Mouse (Mus musculus) thymus, postnatal 36 days (tissue): ENCODE results near the gene Chrnb1.

ENCODE experiments used
- DNase-seq, 2 experiments: peaks; one replicate each; pipeline ENCODE4 v3.0.0; 2022; ENCODE audit warnings: mixed read lengths in 2 of 2

Gene Chrnb1

GRCm38 (mm10) chr11:69803786-69804651 is 8.3 kb upstream of the Chrnb1 start:
- peak; percentile 80 to 84 for DNase-seq

DNA sequence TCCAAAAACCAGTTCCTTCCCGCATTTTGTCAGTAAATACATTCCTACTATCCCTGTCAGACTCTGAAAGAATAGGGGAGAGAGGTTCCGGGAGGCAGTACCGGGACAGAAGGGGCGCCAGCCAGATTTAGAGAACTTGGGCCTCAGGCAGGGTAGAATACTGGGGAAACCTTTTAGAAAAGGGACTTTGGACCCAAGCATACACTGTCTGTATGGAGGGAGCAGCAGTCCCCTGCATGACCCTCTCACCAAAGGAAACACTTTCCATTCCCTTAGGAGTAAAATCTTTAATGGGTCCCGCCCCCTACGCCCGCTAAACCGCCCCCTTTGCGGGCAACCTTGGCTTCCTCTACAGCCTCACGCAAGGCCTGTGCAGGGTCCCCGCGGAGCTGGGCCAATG is 7.6 kb upstream of the Chrnb1 start:
- DNase-seq, result no peak

- peak; percentile 81 to 83 for DNase-seq
Observed at GRCm38 (mm10) chr11:69802648-69803105, 6.9 kb upstream of the Chrnb1 start.

DNA sequence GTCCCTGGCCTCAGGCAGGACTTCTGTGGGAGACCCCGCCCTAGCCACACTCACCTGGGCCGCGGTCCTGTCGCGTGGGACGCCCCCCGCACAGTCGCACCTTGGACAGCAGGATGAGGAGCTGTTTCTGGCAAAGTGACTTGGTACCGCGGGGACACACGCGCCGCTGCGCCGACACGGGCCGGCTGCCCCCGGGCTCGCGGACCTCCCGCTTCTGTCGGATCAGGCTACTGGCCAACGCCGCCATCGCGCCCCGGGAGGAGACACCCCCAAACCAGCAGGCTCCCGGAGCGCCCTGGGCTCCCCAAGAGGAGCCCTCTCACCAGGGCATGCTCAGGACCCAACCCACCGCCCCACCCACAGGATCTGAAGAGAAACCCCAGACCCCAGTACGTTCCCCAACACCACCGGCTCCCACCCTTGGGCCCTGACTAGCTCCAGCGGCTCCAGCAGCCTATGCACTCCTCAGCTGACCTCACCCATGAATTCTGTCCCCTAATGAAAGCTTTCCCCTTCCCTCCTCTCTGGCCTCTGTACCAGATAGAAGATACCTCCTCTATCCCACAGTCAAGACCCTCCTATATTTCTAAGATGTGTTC is 5.7 kb upstream of the Chrnb1 start, which contains the start of gene Fgf11:
Gene Fgf11 (minus strand): TSS at position 479 of the 599 bp plus-strand sequence.
- DNase-seq, result no peak

DNA sequence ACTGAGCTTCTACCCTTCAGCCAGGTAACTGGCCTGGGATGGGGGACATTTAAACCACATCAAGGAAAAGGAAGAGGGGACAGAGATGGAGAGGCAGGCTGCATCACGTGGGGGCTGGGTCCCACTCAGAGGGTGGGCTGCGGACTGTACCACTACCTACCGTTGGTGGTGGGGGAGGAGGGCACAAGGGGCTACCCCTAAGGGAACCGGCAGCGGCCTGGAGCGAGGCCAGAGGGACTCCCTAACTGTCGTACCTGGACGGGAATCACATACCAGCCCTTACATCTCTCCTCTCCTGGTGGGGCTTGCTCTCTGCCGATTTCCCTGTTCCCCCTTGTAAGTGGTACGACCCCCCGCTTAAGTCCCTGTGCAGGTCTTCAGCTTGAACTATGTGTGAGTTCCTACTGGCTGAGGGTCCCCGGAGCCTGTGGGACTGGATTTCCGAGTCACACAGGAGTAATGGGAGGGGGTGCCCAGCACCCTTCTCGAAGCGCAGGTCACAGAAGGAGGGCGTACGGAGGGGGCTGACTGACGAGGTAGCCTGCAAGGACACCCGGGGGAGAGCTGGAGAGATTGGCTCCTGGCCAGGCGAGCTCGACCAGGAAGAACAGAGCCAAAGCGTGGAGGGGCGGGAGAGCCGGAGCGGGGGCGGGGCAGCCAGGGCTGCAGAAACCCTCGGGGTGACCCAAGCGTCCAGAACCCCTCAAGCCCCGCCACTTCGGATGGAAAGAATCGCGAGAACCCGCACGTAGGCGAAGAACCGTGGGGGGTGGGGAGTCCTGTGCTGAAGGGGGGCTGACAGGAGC is 4.9 kb upstream of the Chrnb1 start:
- no peak for DNase-seq

GRCm38 (mm10) chr11:69800138-69800391 is 4.3 kb upstream of the Chrnb1 start:
- no peak for DNase-seq

GRCm38 (mm10) chr11:69799394-69800137 is 3.8 kb upstream of the Chrnb1 start:
- DNase-seq, result no peak

DNA sequence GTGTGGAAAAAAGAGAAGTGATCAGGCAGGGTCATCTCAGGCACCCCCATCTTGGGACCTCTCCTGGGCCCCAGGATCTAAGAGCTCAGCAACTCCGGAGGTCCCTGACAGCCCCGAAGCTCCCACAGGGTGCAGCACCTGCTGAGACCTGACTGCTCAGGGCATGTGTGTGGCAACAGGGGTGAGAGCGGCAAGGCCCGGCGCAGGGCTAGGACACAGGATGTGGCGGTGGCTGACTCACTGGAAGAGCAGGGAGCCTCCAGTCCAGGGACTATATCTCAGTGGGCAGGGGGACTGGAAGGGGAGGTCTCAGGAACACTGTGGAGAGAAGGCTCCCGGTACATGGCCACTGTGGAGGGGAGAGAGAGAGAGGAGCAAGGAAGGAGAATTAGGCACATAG is 2.2 kb upstream of the Chrnb1 start:
- no peak for DNase-seq

DNA sequence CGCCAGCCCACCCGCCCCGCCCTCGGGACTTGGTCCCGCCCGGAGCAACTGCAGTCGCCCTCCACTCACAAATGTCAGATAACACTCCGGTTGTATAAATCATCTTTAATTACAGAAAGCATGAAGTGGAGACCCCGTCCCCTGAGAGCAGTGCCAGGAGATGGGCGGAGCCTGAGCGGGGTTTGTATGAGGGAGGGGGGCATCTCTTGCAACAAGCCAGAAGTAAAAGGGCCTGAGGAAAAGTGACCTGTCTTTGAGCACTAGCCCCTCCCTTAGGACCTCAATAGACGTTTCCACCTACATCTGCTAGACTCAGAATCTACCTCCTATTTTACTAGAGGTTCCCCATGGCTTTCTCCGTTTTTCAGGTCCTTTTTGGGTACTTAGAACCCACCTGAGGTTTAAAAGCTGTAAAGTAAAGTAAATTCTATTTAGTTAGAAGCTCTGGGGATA is 266 bp upstream of the Chrnb1 start:
- DNase-seq, result no peak

GRCm38 (mm10) chr11:69793429-69793828 is 2.3 kb downstream of the Chrnb1 start:
- DNase-seq, result no peak

DNA sequence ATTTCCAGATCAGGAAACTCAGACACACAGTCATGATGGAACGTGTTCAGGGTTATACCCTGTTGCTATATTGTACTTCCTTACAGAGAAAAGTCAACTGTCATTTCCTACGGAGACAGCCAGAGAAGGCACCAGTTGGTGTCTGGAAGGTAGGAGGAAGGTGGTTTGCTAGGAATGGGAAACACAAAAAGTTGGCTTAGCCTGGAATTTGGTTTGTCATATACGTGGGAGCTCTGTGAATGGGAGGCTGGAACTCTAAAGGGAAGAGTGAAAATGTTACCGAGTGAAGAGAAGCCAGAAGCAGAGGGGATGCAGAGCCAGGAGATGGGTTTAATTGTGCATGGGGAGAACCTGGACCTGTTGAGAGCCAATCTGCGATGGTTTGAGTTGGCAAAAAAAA is 4.3 kb downstream of the Chrnb1 start:
- DNase-seq, result no peak

GRCm38 (mm10) chr11:69789431-69789830 is 6.3 kb downstream of the Chrnb1 start:
- DNase-seq, result no peak

GRCm38 (mm10) chr11:69787306-69787705 is 8.4 kb downstream of the Chrnb1 start:
- DNase-seq, result no peak

DNA sequence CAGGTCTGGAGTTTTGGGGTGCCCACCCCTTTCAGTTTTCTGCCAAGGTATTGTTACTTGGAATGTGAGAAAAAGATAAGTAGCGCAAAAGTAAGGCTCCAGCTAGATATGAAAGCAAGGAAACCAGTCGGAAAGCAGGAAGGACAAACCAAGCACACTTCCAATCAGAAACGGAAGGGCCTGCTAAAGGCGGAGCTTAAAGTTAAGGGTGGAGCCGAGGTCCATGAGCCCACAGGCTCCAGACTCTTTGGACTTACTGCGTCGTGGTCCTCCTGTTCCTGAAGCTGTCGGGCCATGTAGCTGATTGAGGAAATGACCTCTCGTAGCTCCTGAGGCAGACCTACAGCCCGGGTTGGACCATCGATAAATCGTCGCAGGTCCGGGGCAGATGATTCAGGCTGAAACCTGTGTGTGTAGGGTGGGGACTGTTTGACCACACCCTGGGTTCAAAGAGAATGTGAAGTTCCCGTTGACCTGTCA is 10.9 kb downstream of the Chrnb1 start:
- no peak for DNase-seq

DNA sequence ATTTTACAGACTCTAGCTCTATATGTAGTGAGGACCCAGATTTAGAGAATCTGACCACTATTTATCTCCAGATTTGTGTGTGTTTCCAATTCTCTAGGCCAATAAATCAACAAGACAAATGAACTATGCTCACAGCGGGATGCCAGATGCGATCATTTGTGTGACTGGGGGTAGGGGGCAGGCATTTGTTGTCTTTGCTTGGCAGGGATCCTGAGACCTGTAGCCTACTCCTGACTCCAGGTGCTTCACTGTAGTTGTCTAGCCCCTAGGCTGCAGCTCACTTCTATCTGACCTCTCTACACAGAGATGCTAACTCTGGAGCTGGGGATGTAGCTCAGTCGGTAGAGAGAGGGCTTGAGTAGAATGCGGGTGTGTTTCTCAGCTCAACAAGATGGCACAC is 13.9 kb downstream of the Chrnb1 start:
- DNase-seq, result no peak

GRCm38 (mm10) chr11:69778985-69779384 is 16.8 kb downstream of the Chrnb1 start:
- no peak for DNase-seq

- DNase-seq, result no peak
Observed at GRCm38 (mm10) chr11:69778258-69778982, 17.3 kb downstream of the Chrnb1 start.

DNA sequence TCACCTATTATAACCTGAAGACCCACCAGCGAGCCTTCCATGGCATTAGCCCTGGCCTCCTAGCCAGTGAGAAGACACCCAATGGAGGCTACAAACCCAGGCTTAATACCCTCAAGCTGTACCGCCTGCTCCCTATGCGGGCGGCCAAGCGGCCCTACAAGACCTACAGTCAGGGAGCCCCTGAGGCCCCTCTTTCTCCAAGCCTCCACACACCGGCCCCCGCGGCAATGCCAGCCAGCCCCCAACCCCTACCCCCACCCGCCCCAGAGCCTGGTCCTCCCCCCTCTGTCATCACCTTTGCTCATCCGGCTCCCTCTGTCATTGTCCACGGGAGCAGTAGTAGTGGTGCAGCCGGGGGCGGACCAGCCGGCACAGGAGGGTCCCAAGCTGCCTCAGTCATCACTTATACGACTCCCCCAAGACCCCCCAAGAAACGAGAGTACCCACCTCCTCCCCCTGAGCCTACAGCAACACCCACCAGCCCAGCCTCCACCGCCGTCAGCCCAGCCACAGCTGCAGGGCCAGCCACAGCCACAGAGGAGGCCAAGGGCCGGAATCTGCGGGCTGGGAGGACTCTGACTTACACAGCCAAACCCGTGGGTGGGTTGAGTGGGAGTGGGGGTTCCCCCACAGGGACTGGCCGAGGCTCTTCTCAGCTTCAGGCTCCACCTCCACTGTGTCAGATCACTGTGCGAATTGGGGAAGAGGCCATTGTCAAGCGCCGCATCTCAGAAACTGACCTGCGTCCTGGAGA is 18.1 kb downstream of the Chrnb1 start:
- DNase-seq, result no peak

- no peak for DNase-seq
Observed at GRCm38 (mm10) chr11:69776488-69776887, 19.3 kb downstream of the Chrnb1 start.

- DNase-seq, result no peak
Observed at GRCm38 (mm10) chr11:69775716-69776115, 20.0 kb downstream of the Chrnb1 start.

GRCm38 (mm10) chr11:69774961-69775360 is 20.8 kb downstream of the Chrnb1 start:
- no peak for DNase-seq
